8 mouse cellular contexts compared by ENCODE assay signal in genomic region chr12:107757996-107758791, GRCm38 (mm10).
DNase-seq lines count a peak whose midpoint lies in the region; ATAC-seq and TF ChIP-seq lines count a peak whose summit lies in the region.
"Had no signal": no experiment of that assay in that cellular context is flagged by ENCODE, and none has a peak within 500 bp of the region (broad histone marks: within the 10 kb centered on the region; RNA-seq: fewer than 3 reads in every experiment).

No protein-coding gene starts in this region.

- no peaks in the 10 kb centered on the region for H3K9me3 ChIP-seq in midbrain, embryonic 16.5 days (replicated peaks; ENCODE audit: control insufficient read depth, low read length, poor library complexity, severe bottlenecking)

- intact Hi-C loops in left cerebral cortex, postnatal 14 days (cut with DNase I), result loop anchor here (2.0 kb wide), 1 partner anchor 67 kb away; no protein-coding TSS in a partner anchor

- H3K27ac ChIP-seq in midbrain, embryonic 16.5 days (ENCODE audit: low read length), result no peak overlapping the region
- H3K27ac ChIP-seq in layer of hippocampus, adult 2 months, result no peak overlapping the region

- H3K4me2 ChIP-seq in midbrain, embryonic 16.5 days (ENCODE audit: low read length), result no peak overlapping the region

- TF ChIP-seq CTCF in layer of hippocampus, adult 2 months (conservative IDR thresholded peaks at IDR 0.05), result no peak

- H3K9ac ChIP-seq in midbrain, embryonic 16.5 days (ENCODE audit: low read depth, low read length), result no peak overlapping the region

- H3K36me3 ChIP-seq in midbrain, embryonic 16.5 days (ENCODE audit: control insufficient read depth, insufficient read depth, low read length), result no peaks in the 10 kb centered on the region

- no peaks in the 10 kb centered on the region for H3K27me3 ChIP-seq in midbrain, embryonic 16.5 days (ENCODE audit: control insufficient read depth, insufficient read depth, low read depth, low read length)

- peak; percentile 76; the same call in 1 of the 2 replicates for ATAC-seq in midbrain, embryonic 16.5 days
- no peak for ATAC-seq in cerebellum, adult (ENCODE audit: insufficient number of reproducible peaks, low FRiP score, low TSS enrichment)

- peak; percentile 32 for DNase-seq in Muller cell, postnatal 12 days (ENCODE audit: inconsistent ontology term)
- DNase-seq in adrenal gland, adult 8-10 months, result peak; percentile 37
- DNase-seq in forelimb bud, embryonic 11.5 days (ENCODE audit: low read depth, low spot score), result peak; percentile 68
- DNase-seq in layer of hippocampus, adult 2 months (ENCODE audit: low spot score in 2 of 2), result no peak
- DNase-seq in left cerebral cortex, postnatal 14 days (ENCODE audit: low spot score in 2 of 2), result no peak
- DNase-seq: layer of hippocampus, adult 9-11 months had no signal

- 26% methylated on average over 10 of the region's 16 CpGs for WGBS in midbrain, embryonic 16.5 days

- H3K4me3 ChIP-seq in midbrain, embryonic 16.5 days (ENCODE audit: low read depth, low read length), result no peak overlapping the region
- H3K4me3 ChIP-seq in layer of hippocampus, adult 2 months, result no peak overlapping the region

- H3K4me1 ChIP-seq in midbrain, embryonic 16.5 days (ENCODE audit: control insufficient read depth, insufficient read depth, low read length), result peaks cover 6% of the 10 kb centered on the region; the same call in 1 of the 2 replicates

Comparison
In these comparisons a context has a peak if more than half of its experiments do, and no peak if none do; other contexts are left out.
1. DNase-seq: peak in Muller cell, postnatal 12 days (single experiment), adrenal gland, adult 8-10 months (single experiment) and forelimb bud, embryonic 11.5 days (single experiment); none in layer of hippocampus, adult 2 months (0 of 2) and left cerebral cortex, postnatal 14 days (0 of 2).